Mouse (Mus musculus) cerebellum, postnatal 25 days (tissue): ENCODE measurements at regions not wholly inside any gene's neighbourhood (a gene's known extent, or its start where the extent isn't known, plus 50 kb on each side); places are given as distances from the start of the nearest gene placed in this dataset.

Experiments
- DNase-seq, 2 experiments: peaks; one replicate each; pipeline ENCODE4 v3.0.0; 2021; ENCODE audit warnings: mixed read lengths in 2 of 2

DNA sequence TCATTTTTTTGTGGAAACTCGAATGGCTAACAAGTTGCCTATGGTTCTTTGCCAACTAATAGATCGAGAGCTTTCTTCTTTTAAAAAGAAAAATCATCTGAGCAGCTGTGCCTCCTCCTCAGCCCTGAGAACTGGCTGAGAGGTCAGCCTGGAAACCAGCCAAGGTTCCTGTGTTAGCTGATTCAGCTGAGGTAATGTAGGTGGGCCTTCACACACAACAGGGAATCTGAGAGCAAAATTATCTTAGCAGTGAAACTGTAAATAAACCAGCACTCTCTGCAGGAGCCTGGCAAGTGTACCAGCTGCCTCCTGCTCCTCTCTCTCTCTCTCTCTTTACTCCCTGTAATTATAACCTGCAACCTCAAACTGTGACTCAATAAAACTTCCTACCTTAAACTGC lies 364.4 kb upstream of the Khdrbs2 start:
- DNase-seq = peak; percentile 52 to 74
